Mouse (Mus musculus) natural killer cell, adult 2 months (primary cell): Measurements from ENCODE around the gene Zfp689.
"Not testable (repeated sequence)": the region's sequence is repeated elsewhere in the genome, so short reads cannot be mapped to it uniquely, and the experiment has no call there.

ENCODE experiments used
- DNase-seq, 2 experiments: peaks; one replicate each; pipeline ENCODE4 v3.0.0; 2022; ENCODE audit warnings: low spot score in 2 of 2

The Zfp689 gene

GRCm38 (mm10) chr7:127448521-127449300, at the start of gene Zfp689:
Zfp689 (minus strand) TSS chr7:127449158.
- peak; percentile 96 to 97 for DNase-seq

GRCm38 (mm10) chr7:127498407-127498806, 49.4 kb upstream of the Zfp689 start:
- peak; percentile 22 to 59 for DNase-seq

GRCm38 (mm10) chr7:127497382-127497781, 48.4 kb upstream of the Zfp689 start:
- no peak for DNase-seq

- no peak for DNase-seq
These were observed 45.7 kb upstream of the Zfp689 start for GRCm38 (mm10) chr7:127494648-127495047.

GRCm38 (mm10) chr7:127491846-127492245, 42.9 kb upstream of the Zfp689 start:
- no peak for DNase-seq

GRCm38 (mm10) chr7:127489982-127490381, 41.0 kb upstream of the Zfp689 start:
- DNase-seq = no peak

- DNase-seq = not testable (repeated sequence)
These were observed 39.4 kb upstream of the Zfp689 start for GRCm38 (mm10) chr7:127488364-127488763.

GRCm38 (mm10) chr7:127485416-127485815, 36.5 kb upstream of the Zfp689 start:
- DNase-seq = no peak

- DNase-seq = peak; percentile 74 to 81
These were observed 31.4 kb upstream of the Zfp689 start for GRCm38 (mm10) chr7:127480321-127480720.

GRCm38 (mm10) chr7:127479318-127480225, 30.6 kb upstream of the Zfp689 start:
- no peak for DNase-seq

- no peak for DNase-seq
These were observed 29.8 kb upstream of the Zfp689 start, which contains the start of gene Fbrs for GRCm38 (mm10) chr7:127478635-127479317. Fbrs (plus strand) TSS chr7:127479199.

- DNase-seq = peak; percentile 100
These were observed 29.0 kb upstream of the Zfp689 start for GRCm38 (mm10) chr7:127477687-127478634.

- DNase-seq = no peak
These were observed 27.9 kb upstream of the Zfp689 start for GRCm38 (mm10) chr7:127476855-127477254.

GRCm38 (mm10) chr7:127476336-127476735, 27.4 kb upstream of the Zfp689 start:
- DNase-seq = no peak

- no peak for DNase-seq
These were observed 26.3 kb upstream of the Zfp689 start for GRCm38 (mm10) chr7:127475186-127475740.

- no peak for DNase-seq
These were observed 25.6 kb upstream of the Zfp689 start for GRCm38 (mm10) chr7:127474378-127475070.

GRCm38 (mm10) chr7:127473705-127474104, 24.7 kb upstream of the Zfp689 start:
- no peak for DNase-seq

GRCm38 (mm10) chr7:127472060-127472459, 23.1 kb upstream of the Zfp689 start:
- no peak for DNase-seq

GRCm38 (mm10) chr7:127471646-127472010, 22.7 kb upstream of the Zfp689 start:
- DNase-seq = peak in 1 of 2 experiments; percentile 34
